Mouse (Mus musculus) hindbrain, embryonic 12.5 days (tissue): ENCODE data around the gene Gm11559. TPM values are rescaled to one million over a fixed set of nuclear protein-coding genes. Genes with fewer than 3 reads are reported as not detected.

Experiments
- polyA plus RNA-seq: library from polyadenylated mRNA; unstranded; fragments of >200 nt; fragmentation: Nextera tagmentation; extraction: Ambion mirVana; gene quantifications from 2 replicates; pipeline ENCODE4 v1.2.1, GENCODE M21; 2016

Gene Gm11559
- polyA plus RNA-seq, 1 experiment from 2014 or later = not detected

Other genes with a start within 250 kb of the Gm11559 start
- not detected in 2 replicates for gene Krtap2-4, start 249.6 kb upstream of the Gm11559 start, polyA plus RNA-seq
- not detected in 2 replicates for gene Gm11562, start 244.0 kb upstream of the Gm11559 start, polyA plus RNA-seq
- gene Krtap4-1, start 236.2 kb upstream of the Gm11559 start, polyA plus RNA-seq = not detected in 2 replicates
- not detected in 2 replicates for gene Krtap4-2, start 229.4 kb upstream of the Gm11559 start, polyA plus RNA-seq
- not detected in 2 replicates for gene Krtap4-7, start 220.4 kb upstream of the Gm11559 start, polyA plus RNA-seq
- not detected in 2 replicates for gene Gm11555, start 214.2 kb upstream of the Gm11559 start, polyA plus RNA-seq
- not detected in 2 replicates for gene Gm11563, start 205.5 kb upstream of the Gm11559 start, polyA plus RNA-seq
- not detected in 2 replicates for gene Krtap4-6, start 198.5 kb upstream of the Gm11559 start, polyA plus RNA-seq
- gene Gm14190, start 173.7 kb upstream of the Gm11559 start, polyA plus RNA-seq = not detected in 2 replicates
- not detected in 2 replicates for gene Gm14180, start 130.2 kb upstream of the Gm11559 start, polyA plus RNA-seq
- not detected in 2 replicates for gene Gm11595, start 91.6 kb upstream of the Gm11559 start, polyA plus RNA-seq
- gene Krtap4-8, start 83.8 kb upstream of the Gm11559 start, polyA plus RNA-seq = not detected in 2 replicates
- not detected in 2 replicates for gene Krtap4-9, start 79.3 kb upstream of the Gm11559 start, polyA plus RNA-seq
- not detected in 2 replicates for gene Gm11596, start 71.0 kb upstream of the Gm11559 start, polyA plus RNA-seq
- not detected in 2 replicates for gene Gm11569, start 65.5 kb upstream of the Gm11559 start, polyA plus RNA-seq
- not detected in 2 replicates for gene Gm11554, start 60.0 kb upstream of the Gm11559 start, polyA plus RNA-seq
- gene Krtap4-13, start 54.6 kb upstream of the Gm11559 start, polyA plus RNA-seq = not detected in 2 replicates
- not detected in 2 replicates for gene Gm11564, start 48.8 kb upstream of the Gm11559 start, polyA plus RNA-seq
- gene 2300003K06Rik, start 26.4 kb upstream of the Gm11559 start, polyA plus RNA-seq = not detected in 2 replicates
- not detected in 2 replicates for gene Krtap4-16, start 12.9 kb upstream of the Gm11559 start, polyA plus RNA-seq
- gene Gm11568, start 6.6 kb upstream of the Gm11559 start, polyA plus RNA-seq = not detected in 2 replicates
- not detected in 2 replicates for gene Krtap9-1, start 8.9 kb downstream of the Gm11559 start, polyA plus RNA-seq
- gene Gm11567, start 14.7 kb downstream of the Gm11559 start, polyA plus RNA-seq = not detected in 2 replicates
- not detected in 2 replicates for gene Krtap31-1, start 43.4 kb downstream of the Gm11559 start, polyA plus RNA-seq
- not detected in 2 replicates for gene Gm11565, start 50.3 kb downstream of the Gm11559 start, polyA plus RNA-seq
- not detected in 2 replicates for gene Krtap31-2, start 71.8 kb downstream of the Gm11559 start, polyA plus RNA-seq
- not detected in 2 replicates for gene Krtap9-5, start 84.0 kb downstream of the Gm11559 start, polyA plus RNA-seq
- not detected in 2 replicates for gene Krtap29-1, start 114.6 kb downstream of the Gm11559 start, polyA plus RNA-seq
- gene Krtap16-1, start 122.1 kb downstream of the Gm11559 start, polyA plus RNA-seq = not detected in 2 replicates
- gene Krtap17-1, start 129.5 kb downstream of the Gm11559 start, polyA plus RNA-seq = not detected in 2 replicates
- not detected in 2 replicates for gene Krt33a, start 151.7 kb downstream of the Gm11559 start, polyA plus RNA-seq
- gene Krt33b, start 165.4 kb downstream of the Gm11559 start, polyA plus RNA-seq = 0.14 TPM in 1 of 2 replicates, not detected in the other
- not detected in 2 replicates for gene Krt34, start 177.1 kb downstream of the Gm11559 start, polyA plus RNA-seq
- gene Krt31, start 186.1 kb downstream of the Gm11559 start, polyA plus RNA-seq = not detected in 2 replicates
- gene Krt32, start 223.8 kb downstream of the Gm11559 start, polyA plus RNA-seq = not detected in 2 replicates
- gene Krt35, start 231.8 kb downstream of the Gm11559 start, polyA plus RNA-seq = not detected in 2 replicates
- not detected in 2 replicates for gene Krt36, start 241.2 kb downstream of the Gm11559 start, polyA plus RNA-seq